Mouse (Mus musculus): ENCODE measurements around the gene Serf2. TPM values are rescaled to one million over a fixed set of nuclear protein-coding genes. Genes with fewer than 3 reads are reported as not detected.
"Not testable (repeated sequence)": the region's sequence is repeated elsewhere in the genome, so short reads cannot be mapped to it uniquely, and the experiment has no call there.

The Serf2 gene
- total and polyA plus RNA-seq, 3 experiments: 340 to 415 (median 369) TPM

DNA sequence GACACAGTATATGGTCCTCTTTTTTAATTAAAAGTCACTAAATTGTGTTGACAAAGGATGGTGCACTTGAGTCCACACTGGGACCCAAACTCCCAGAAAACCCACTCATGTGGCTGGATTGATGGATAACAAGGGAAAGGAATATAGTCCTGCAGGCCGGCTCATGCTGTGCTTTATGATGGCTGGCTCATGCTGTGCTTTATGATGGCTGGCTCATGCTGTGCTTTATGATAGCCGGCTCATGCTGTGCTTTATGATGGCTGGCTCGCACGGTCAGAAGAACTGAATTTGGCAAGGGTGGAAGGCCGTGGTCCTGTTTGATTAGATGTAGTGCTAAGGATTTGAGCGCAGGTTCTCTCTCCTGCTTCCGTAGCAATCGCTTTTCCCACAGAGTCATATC is 34.6 kb downstream of the Serf2 start:
- Histone ChIP-seq H3K4me1 (ENCODE audit: control insufficient read depth, insufficient read depth, low read length) (no peaks in the 10 kb centered on the region), H3K36me3 (ENCODE audit: control insufficient read depth, insufficient read depth, low read length) (no peaks in the 10 kb centered on the region), H3K27me3 (ENCODE audit: control insufficient read depth, insufficient read depth, low read length) (no peaks in the 10 kb centered on the region), H3K9ac (ENCODE audit: low read depth, low read length) (no peak overlapping the region), H3K4me3 (no peak overlapping the region), H3K79me2 (replicated peaks; ENCODE audit: control insufficient read depth, insufficient read depth, low read length) (no peaks in the 10 kb centered on the region), H3K27ac (no peak overlapping the region)
- TF ChIP-seq POLR2A (IDR thresholded peaks at IDR 0.05; ENCODE audit: insufficient read depth, low read depth, low read length) (no peak), EP300 (IDR thresholded peaks at IDR 0.05; ENCODE audit: insufficient read depth, low read depth, low read length) (no peak), CTCF (IDR thresholded peaks at IDR 0.05) (no peak)
- DNase-seq: no peak
- intact Hi-C loops (cut with DNase I): no loop called here
- 84% methylated on average over 8 of the region's 8 CpGs for WGBS

DNA sequence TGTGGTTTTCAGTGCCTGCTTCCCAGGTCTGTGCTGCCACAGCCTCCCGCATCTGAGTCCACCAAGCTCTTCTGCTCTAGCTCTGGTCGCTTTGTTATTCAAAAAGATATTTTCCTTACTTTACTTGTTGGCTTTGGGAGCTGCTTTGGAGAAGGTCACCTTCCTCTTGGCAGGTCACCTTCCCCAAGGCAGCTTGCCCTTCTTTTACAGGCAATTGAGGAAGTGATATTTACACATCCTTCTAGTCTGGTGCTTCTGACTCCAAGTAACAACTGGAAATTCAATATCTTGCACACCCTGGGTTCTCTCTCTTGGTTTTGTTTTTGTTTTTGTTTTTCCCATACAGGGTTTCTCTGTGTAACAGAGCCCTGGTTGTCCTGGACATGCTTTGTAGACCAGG is 35.4 kb downstream of the Serf2 start:
- H3K27me3 ChIP-seq (ENCODE audit: control insufficient read depth, insufficient read depth, low read length); H3K4me3 ChIP-seq; intact Hi-C loops (cut with DNase I); H3K27ac ChIP-seq; H3K79me2 ChIP-seq (replicated peaks; ENCODE audit: control insufficient read depth, insufficient read depth, low read length); H3K36me3 ChIP-seq (ENCODE audit: control insufficient read depth, insufficient read depth, low read length); H3K4me1 ChIP-seq (ENCODE audit: control insufficient read depth, insufficient read depth, low read length); DNase-seq; H3K9ac ChIP-seq (ENCODE audit: low read depth, low read length): not testable (repeated sequence)
- 73% methylated on average over 2 of the region's 2 CpGs for WGBS

DNA sequence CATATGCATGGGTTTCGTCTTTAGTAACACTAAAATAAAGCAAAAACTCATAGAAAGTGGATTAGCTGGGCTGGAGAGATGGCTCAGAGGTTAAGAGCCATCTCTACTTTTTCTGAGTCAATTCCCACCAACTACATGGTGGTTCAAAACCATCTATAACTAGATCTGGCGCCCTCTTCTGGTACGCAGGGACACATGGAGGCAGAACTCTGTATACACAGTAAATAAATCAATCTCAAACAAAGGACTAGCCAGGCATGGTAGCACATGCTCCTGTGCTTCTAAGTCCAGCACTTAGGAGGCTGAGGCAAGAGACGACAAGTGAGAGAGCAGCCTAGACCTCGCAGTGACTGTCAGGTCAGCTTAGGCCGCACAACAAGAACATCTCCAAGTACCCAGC is 52.6 kb downstream of the Serf2 start:
- intact Hi-C loops (cut with DNase I); H3K27ac ChIP-seq; H3K36me3 ChIP-seq (ENCODE audit: control insufficient read depth, insufficient read depth, low read length); H3K79me2 ChIP-seq (replicated peaks; ENCODE audit: control insufficient read depth, insufficient read depth, low read length); H3K27me3 ChIP-seq (ENCODE audit: control insufficient read depth, insufficient read depth, low read length); H3K4me1 ChIP-seq (ENCODE audit: control insufficient read depth, insufficient read depth, low read length); DNase-seq; H3K9ac ChIP-seq (ENCODE audit: low read depth, low read length); H3K4me3 ChIP-seq: not testable (repeated sequence)
- WGBS: 71% methylated on average over 2 of the region's 6 CpGs

DNA sequence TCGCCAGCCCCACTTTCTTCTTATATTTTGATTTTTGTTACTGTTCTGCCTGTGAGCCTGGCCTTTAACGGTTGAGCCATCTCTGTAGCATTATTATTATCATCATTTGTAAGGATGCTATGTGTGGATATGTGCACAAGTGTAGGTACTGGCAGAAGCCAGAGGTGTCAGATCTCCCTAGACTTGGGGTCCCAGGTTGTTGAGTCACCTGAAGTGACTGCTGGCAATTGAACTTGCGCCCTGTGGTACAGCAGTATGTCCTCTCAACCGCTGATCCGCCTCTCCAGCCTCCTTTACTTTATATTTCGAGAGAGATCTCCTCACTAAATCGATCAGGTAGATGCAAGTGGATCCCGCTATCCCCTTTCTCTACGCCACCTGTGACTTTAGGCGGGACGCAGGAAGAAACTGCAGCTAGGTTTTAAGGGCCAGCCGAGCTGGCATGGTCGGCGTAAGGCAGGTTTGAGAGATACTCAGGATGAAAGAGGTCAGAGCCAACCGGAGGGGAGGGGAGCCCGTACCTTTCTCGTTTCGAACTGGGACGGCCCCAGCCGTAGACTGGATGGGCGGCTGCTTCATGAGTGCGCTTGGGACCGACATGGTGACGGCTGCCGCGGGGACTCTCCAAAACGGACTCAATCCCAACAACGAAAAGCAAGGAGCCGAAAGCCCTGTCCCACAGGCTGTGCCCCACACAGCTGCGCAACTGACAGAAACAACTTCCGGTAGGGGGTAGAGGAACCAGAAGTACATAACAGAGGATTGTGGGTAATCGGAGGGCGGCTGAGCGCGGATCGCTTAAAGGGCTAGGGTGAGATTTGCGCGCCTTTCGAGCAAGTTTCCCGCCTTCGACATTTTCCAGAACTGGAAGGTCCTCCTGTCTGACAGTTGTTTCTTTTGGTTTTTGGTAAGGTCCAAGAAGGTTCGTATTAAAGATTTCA is 57.2 kb downstream of the Serf2 start, which contains the start of the genes Mfap1a and Wdr76:
Mfap1a (minus strand) TSS at position 724 of the 941 bp plus-strand sequence.
Wdr76 (plus strand) TSS at position 782 of the 941 bp plus-strand sequence.
- WGBS: 4% methylated on average over 42 of the region's 42 CpGs
- H3K27ac ChIP-seq: peak within 1 kb of the TSS; percentile 82
- peak; percentile 84 to 88 for DNase-seq
- not testable (repeated sequence) for H3K27me3 ChIP-seq (ENCODE audit: control insufficient read depth, insufficient read depth, low read length); H3K36me3 ChIP-seq (ENCODE audit: control insufficient read depth, insufficient read depth, low read length); H3K79me2 ChIP-seq (replicated peaks; ENCODE audit: control insufficient read depth, insufficient read depth, low read length); H3K4me1 ChIP-seq (ENCODE audit: control insufficient read depth, insufficient read depth, low read length)
- peak within 1 kb of the TSS; percentile 87 for H3K4me3 ChIP-seq
- TF ChIP-seq EP300 (IDR thresholded peaks at IDR 0.05; ENCODE audit: insufficient read depth, low read depth, low read length): peak; percentile 82; the same call in 1 of the 2 replicates
- TF ChIP-seq POLR2A (IDR thresholded peaks at IDR 0.05; ENCODE audit: insufficient read depth, low read depth, low read length): peak; percentile 95
- TF ChIP-seq CTCF (IDR thresholded peaks at IDR 0.05): peak; percentile 36
- H3K9ac ChIP-seq (ENCODE audit: low read depth, low read length): peak within 1 kb of the TSS; percentile 69
- intact Hi-C loops (cut with DNase I): loop anchor here (5.0 kb wide), 1 partner anchor 49 kb away; the partner anchor contains the start of gene Serinc4

DNA sequence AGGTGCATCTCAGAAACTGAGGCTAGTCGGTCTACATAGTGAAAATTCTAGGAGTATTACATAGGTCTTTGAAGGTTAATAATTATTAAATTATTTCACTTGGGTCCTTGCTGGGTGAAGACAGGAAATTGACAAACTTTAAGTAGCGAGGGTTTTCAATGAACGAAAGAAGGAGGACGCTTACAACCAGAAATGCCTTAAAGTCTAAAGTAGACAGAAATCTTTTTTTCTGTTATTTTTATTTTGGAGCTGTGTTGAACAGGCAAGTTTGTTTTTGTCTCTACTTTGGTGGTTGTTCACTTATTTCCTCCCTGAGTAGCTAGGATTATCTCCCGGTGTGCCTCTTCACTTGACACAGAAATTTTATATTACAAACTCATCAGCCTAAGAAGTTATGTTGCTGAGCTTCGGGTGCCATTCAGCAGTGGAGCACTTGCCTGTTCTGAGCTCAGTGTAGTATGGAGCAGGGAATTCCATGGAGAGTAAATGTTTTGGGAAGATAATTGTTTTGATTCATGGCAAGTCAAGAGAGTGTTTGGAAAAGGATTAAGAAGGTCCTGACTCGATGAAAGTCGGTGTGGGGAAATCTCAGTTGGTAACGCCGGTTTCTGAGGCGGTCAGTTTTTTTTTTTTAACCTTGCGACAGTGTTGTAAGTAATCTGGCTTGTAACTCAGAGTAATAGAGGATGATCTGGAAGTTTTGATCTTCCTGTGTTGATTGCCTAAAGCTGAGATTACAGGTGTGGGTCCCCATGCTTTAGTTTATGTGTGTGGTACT is 58.4 kb downstream of the Serf2 start:
- no peaks in the 10 kb centered on the region for H3K27me3 ChIP-seq (ENCODE audit: control insufficient read depth, insufficient read depth, low read length)
- WGBS: 7% methylated on average over 12 of the region's 12 CpGs
- peaks cover 1% of the 10 kb centered on the region for H3K4me1 ChIP-seq (ENCODE audit: control insufficient read depth, insufficient read depth, low read length)
- no peak overlapping the region for H3K9ac ChIP-seq (ENCODE audit: low read depth, low read length)
- H3K4me3 ChIP-seq: peak overlapping the region; percentile 87
- no peak overlapping the region; the same call in 1 of the 2 replicates for H3K27ac ChIP-seq
- DNase-seq: no peak
- intact Hi-C loops (cut with DNase I): loop anchor here (1.0 to 5.0 kb wide), 3 partner anchors 33 to 448 kb away; partner anchors contain the start of genes Mfap1b and Serinc4
- no peak for TF ChIP-seq CTCF (IDR thresholded peaks at IDR 0.05)
- no peak for TF ChIP-seq POLR2A (IDR thresholded peaks at IDR 0.05; ENCODE audit: insufficient read depth, low read depth, low read length)
- TF ChIP-seq EP300 (IDR thresholded peaks at IDR 0.05; ENCODE audit: insufficient read depth, low read depth, low read length): no peak
- no peaks in the 10 kb centered on the region for H3K36me3 ChIP-seq (ENCODE audit: control insufficient read depth, insufficient read depth, low read length)
- H3K79me2 ChIP-seq (replicated peaks; ENCODE audit: control insufficient read depth, insufficient read depth, low read length): 0 out of 2 replicates have a peak, but pooled peaks cover 3% of the 10 kb centered on the region

Small RNAs within 50 kb of the gene (microRNA-seq; reads per million reads assigned to microRNA genes)
- 0 reads per million in 2 experiments for gene Gm22953

Other genes starting within 250 kb of the Serf2 start
- 10 to 100 TPM; 28.3 to 29.4 TPM for gene Trp53bp1, start 177.8 kb upstream of the Serf2 start, total RNA-seq (2021)
- gene Trp53bp1, start 177.8 kb upstream of the Serf2 start, polyA plus RNA-seq (2012; rRNA removed): 13.0 and 25.6 TPM in 2 replicates
- 1 to 10 TPM; 4.4 to 5.8 TPM for gene Map1a, start 159.6 kb upstream of the Serf2 start, total RNA-seq (2021)
- 3.1 and 4.3 TPM in 2 replicates for gene Map1a, start 159.6 kb upstream of the Serf2 start, polyA plus RNA-seq (2012; rRNA removed)
- 10 to 100 TPM; 85.1 to 93.6 TPM for gene Ppip5k1, start 93.8 kb upstream of the Serf2 start, total RNA-seq (2021)
- gene Ppip5k1, start 93.8 kb upstream of the Serf2 start, polyA plus RNA-seq (2012; rRNA removed): 44.3 and 65.0 TPM in 2 replicates
- gene Ckmt1, start 91.5 kb upstream of the Serf2 start, total RNA-seq (2021): 1 to 10 TPM; 1.0 to 2.1 TPM
- gene Ckmt1, start 91.5 kb upstream of the Serf2 start, polyA plus RNA-seq (2012; rRNA removed): 4.7 and 5.3 TPM in 2 replicates
- not detected for gene Strc, start 62.0 kb upstream of the Serf2 start, total RNA-seq (2021)
- gene Strc, start 62.0 kb upstream of the Serf2 start, polyA plus RNA-seq (2012; rRNA removed): 0.09 and 0.10 TPM in 2 replicates
- 100 to 1,000 TPM; 145 to 148 TPM for gene Pdia3, start 35.4 kb upstream of the Serf2 start, total RNA-seq (2021)
- gene Pdia3, start 35.4 kb upstream of the Serf2 start, polyA plus RNA-seq (2012; rRNA removed): 76.0 and 96.6 TPM in 2 replicates
- gene Catsper2, start 35.4 kb upstream of the Serf2 start, total RNA-seq (2021): 1 to 10 TPM; 3.8 to 4.2 TPM
- 3.4 and 4.3 TPM in 2 replicates for gene Catsper2, start 35.4 kb upstream of the Serf2 start, polyA plus RNA-seq (2012; rRNA removed)
- gene Ell3, start 4.9 kb upstream of the Serf2 start, total RNA-seq (2021): under 1 TPM in 1 of 2 experiments, not detected in 1; 0.13 TPM
- gene Ell3, start 4.9 kb upstream of the Serf2 start, polyA plus RNA-seq (2012; rRNA removed): 0.15 and 0.47 TPM in 2 replicates
- 10 to 100 TPM; 19.8 to 23.5 TPM for gene Hypk, start 4.1 kb downstream of the Serf2 start, total RNA-seq (2021)
- 10.4 and 19.4 TPM in 2 replicates for gene Hypk, start 4.1 kb downstream of the Serf2 start, polyA plus RNA-seq (2012; rRNA removed)
- gene Serinc4, start 7.6 kb downstream of the Serf2 start, total RNA-seq (2021): not detected
- gene Serinc4, start 7.6 kb downstream of the Serf2 start, polyA plus RNA-seq (2012; rRNA removed): 0.09 and 0.21 TPM in 2 replicates
- 10 to 100 TPM; 30.9 to 35.0 TPM for gene Mfap1b, start 24.9 kb downstream of the Serf2 start, total RNA-seq (2021)
- 4.3 and 8.6 TPM in 2 replicates for gene Mfap1b, start 24.9 kb downstream of the Serf2 start, polyA plus RNA-seq (2012; rRNA removed)
- gene Mfap1a, start 57.5 kb downstream of the Serf2 start, total RNA-seq (2021): 10 to 100 TPM; 30.5 to 33.1 TPM
- 5.0 and 10.9 TPM in 2 replicates for gene Mfap1a, start 57.5 kb downstream of the Serf2 start, polyA plus RNA-seq (2012; rRNA removed)
- gene Wdr76, start 57.5 kb downstream of the Serf2 start, total RNA-seq (2021): 1 to 10 TPM; 2.9 to 3.0 TPM
- gene Wdr76, start 57.5 kb downstream of the Serf2 start, polyA plus RNA-seq (2012; rRNA removed): 1.2 and 2.0 TPM in 2 replicates